Mouse (Mus musculus) adrenal gland, postnatal 14 days (tissue): ENCODE measurements around the gene Xylt1. TPM values are rescaled to one million over a fixed set of nuclear protein-coding genes. Genes with fewer than 3 reads are reported as not detected.

Experiments
- DNase-seq: peaks from one replicate; pipeline ENCODE4 v3.0.0; 2021; ENCODE audit warnings: mixed read lengths
- total RNA-seq: library from RNA; stranded (reverse); gene quantifications from 2 replicates; pipeline ENCODE4 v1.2.3, GENCODE M21; 2021

The Xylt1 gene
- total RNA-seq, 1 experiment from 2014 or later: 5.7 TPM

- DNase-seq: no peak
Observed at GRCm38 (mm10) chr7:117614851-117615250, 234.1 kb downstream of the Xylt1 start.

GRCm38 (mm10) chr7:117616277-117616676 is 235.5 kb downstream of the Xylt1 start:
- peak; percentile 14 for DNase-seq

- DNase-seq: no peak
Observed at GRCm38 (mm10) chr7:117618715-117619150, 238.0 kb downstream of the Xylt1 start.

- DNase-seq: no peak
Observed at GRCm38 (mm10) chr7:117621566-117621965, 240.8 kb downstream of the Xylt1 start.

- peak; percentile 69 for DNase-seq
Observed at GRCm38 (mm10) chr7:117622769-117623168, 242.0 kb downstream of the Xylt1 start.

- no peak for DNase-seq
Observed at GRCm38 (mm10) chr7:117628791-117629190, 248.0 kb downstream of the Xylt1 start.

GRCm38 (mm10) chr7:117630657-117631056 is 249.9 kb downstream of the Xylt1 start:
- peak; percentile 32 for DNase-seq

- DNase-seq: no peak
Observed at GRCm38 (mm10) chr7:117635584-117635983, 254.8 kb downstream of the Xylt1 start.

- DNase-seq: peak; percentile 20
Observed at GRCm38 (mm10) chr7:117636713-117637112, 255.9 kb downstream of the Xylt1 start.

- DNase-seq: no peak
Observed at GRCm38 (mm10) chr7:117637997-117638396, 257.2 kb downstream of the Xylt1 start.

- no peak for DNase-seq
Observed at GRCm38 (mm10) chr7:117652637-117653036, 271.9 kb downstream of the Xylt1 start.

GRCm38 (mm10) chr7:117655732-117656131 is 275.0 kb downstream of the Xylt1 start:
- DNase-seq: no peak

- DNase-seq: no peak
Observed at GRCm38 (mm10) chr7:117658180-117658579, 277.4 kb downstream of the Xylt1 start.

GRCm38 (mm10) chr7:117658739-117659138 is 278.0 kb downstream of the Xylt1 start:
- no peak for DNase-seq

GRCm38 (mm10) chr7:117667286-117667685 is 286.5 kb downstream of the Xylt1 start:
- no peak for DNase-seq

GRCm38 (mm10) chr7:117668226-117668625 is 287.4 kb downstream of the Xylt1 start:
- DNase-seq: no peak

- no peak for DNase-seq
Observed at GRCm38 (mm10) chr7:117672121-117672591, 291.4 kb downstream of the Xylt1 start.

- no peak for DNase-seq
Observed at GRCm38 (mm10) chr7:117686120-117686996, 305.6 kb downstream of the Xylt1 start.

GRCm38 (mm10) chr7:117686997-117687302 is 306.2 kb downstream of the Xylt1 start:
- DNase-seq: no peak

GRCm38 (mm10) chr7:117695612-117696011 is 314.8 kb downstream of the Xylt1 start:
- DNase-seq: peak; percentile 49

GRCm38 (mm10) chr7:117697681-117698080 is 316.9 kb downstream of the Xylt1 start:
- DNase-seq: no peak

GRCm38 (mm10) chr7:117698551-117699114 is 317.9 kb downstream of the Xylt1 start:
- no peak for DNase-seq

- DNase-seq: no peak
Observed at GRCm38 (mm10) chr7:117699343-117699985, 318.7 kb downstream of the Xylt1 start.
